Mouse (Mus musculus): ENCODE data around the gene Ttc39b.
"Not testable (repeated sequence)": the region's sequence is repeated elsewhere in the genome, so short reads cannot be mapped to it uniquely, and the experiment has no call there.

Ttc39b gene

GRCm38 (mm10) chr4:83274241-83274640, 49.8 kb downstream of the Ttc39b start:
- in situ Hi-C loops (cut with MboI), result no loop called here

DNA sequence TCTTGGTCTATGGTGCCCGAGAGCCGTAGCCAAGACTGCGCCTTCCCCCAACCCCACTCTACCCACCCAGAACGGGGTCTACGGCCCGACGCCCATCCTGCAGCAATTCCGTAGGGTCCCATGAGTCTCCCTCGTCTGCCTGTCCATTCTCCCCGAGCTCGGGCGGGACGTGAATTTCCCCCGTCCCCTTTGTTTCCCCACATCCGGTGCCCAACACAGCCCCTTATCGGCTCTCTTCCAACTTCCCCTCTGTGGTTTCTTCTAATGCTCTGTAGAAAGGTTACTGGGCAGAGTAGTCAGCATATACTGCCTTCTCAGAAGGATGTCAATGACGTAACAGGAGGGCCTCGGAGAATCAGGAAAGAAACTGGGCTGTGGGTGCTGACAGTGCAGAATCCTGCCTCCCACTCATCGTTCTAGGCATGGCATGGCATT, 50.4 kb downstream of the Ttc39b start:
- in situ Hi-C loops (cut with MboI), result no loop called here

- in situ Hi-C loops (cut with MboI), result no loop called here
These were observed 51.0 kb downstream of the Ttc39b start for GRCm38 (mm10) chr4:83272917-83273615.

- in situ Hi-C loops (cut with MboI), result no loop called here
These were observed 53.6 kb downstream of the Ttc39b start for GRCm38 (mm10) chr4:83270481-83270880.

DNA sequence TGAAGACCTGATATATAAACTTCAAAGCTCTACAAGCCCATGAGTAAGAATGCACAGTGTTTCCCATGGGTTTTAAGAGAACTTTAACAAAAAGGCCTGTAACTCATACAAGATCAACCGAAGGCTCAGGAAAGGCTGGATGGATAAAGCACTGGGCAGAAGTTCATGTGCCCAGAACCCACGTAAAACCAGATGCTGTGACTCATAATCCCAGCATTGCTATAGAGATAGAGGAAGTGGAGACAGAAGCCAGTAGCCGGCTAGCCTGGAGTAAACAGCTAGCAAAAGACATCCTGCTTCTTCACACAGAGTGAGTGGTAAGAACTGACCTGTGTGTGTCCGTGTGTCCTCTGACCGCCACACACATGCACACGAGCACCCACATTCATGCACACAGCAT, 54.4 kb downstream of the Ttc39b start:
- in situ Hi-C loops (cut with MboI), result no loop called here

- in situ Hi-C loops (cut with MboI), result no loop called here
These were observed 57.9 kb downstream of the Ttc39b start for GRCm38 (mm10) chr4:83265926-83266692.

- in situ Hi-C loops (cut with MboI), result no loop called here
These were observed 59.2 kb downstream of the Ttc39b start for GRCm38 (mm10) chr4:83264832-83265231.

DNA sequence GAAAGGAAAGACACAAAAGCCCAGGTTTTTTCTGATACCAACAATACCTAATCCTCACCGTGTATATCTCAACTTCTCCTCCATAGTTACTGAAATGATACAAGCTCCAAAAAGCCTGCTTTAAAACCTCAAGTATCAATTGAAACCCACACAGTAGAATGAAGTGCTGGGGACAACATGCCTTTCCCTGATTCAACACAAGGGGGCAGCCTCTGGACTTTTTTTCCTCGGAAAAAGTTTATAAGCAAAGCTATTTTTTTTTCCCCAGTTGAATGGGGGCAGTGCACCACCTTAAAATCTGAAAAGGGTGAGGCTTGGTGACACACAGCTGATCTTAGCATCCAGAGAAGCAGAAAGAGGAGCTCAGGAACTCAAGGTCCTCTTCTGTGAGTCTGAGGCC, 62.1 kb downstream of the Ttc39b start:
- in situ Hi-C loops (cut with MboI), result no loop called here

GRCm38 (mm10) chr4:83259690-83260089, 64.4 kb downstream of the Ttc39b start:
- in situ Hi-C loops (cut with MboI), result no loop called here

DNA sequence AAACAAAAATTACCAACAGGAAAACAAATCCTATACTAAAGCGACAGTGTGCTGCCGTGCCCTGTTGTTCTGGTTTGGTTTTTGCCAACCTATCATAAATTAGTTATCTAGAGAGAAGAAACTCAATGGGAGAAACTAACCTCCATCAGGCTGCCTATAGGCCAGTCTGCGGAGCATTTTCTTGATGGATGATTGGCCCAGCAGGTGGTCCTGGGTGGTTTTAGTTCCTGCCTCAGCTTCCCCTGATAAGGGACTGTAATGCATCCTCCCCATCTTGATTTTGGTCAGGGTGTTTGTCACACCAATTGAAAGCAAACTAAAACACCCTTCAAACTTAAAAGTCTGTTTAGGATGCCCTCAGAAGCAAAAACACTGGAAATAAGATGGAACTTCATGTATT, 65.8 kb downstream of the Ttc39b start:
- in situ Hi-C loops (cut with MboI), result no loop called here

GRCm38 (mm10) chr4:83257279-83258260, 66.5 kb downstream of the Ttc39b start:
- in situ Hi-C loops (cut with MboI), result no loop called here

- in situ Hi-C loops (cut with MboI), result no loop called here
These were observed 67.3 kb downstream of the Ttc39b start for GRCm38 (mm10) chr4:83256779-83257178.

- in situ Hi-C loops (cut with MboI), result no loop called here
These were observed 69.1 kb downstream of the Ttc39b start for GRCm38 (mm10) chr4:83254941-83255340.

- in situ Hi-C loops (cut with MboI), result no loop called here
These were observed 70.4 kb downstream of the Ttc39b start for GRCm38 (mm10) chr4:83253679-83254078.

GRCm38 (mm10) chr4:83243706-83244105, 80.3 kb downstream of the Ttc39b start:
- in situ Hi-C loops (cut with MboI), result no loop called here

GRCm38 (mm10) chr4:83241630-83242029, 82.4 kb downstream of the Ttc39b start:
- in situ Hi-C loops (cut with MboI), result no loop called here

GRCm38 (mm10) chr4:83237656-83238055, 86.4 kb downstream of the Ttc39b start:
- in situ Hi-C loops (cut with MboI), result no loop called here

DNA sequence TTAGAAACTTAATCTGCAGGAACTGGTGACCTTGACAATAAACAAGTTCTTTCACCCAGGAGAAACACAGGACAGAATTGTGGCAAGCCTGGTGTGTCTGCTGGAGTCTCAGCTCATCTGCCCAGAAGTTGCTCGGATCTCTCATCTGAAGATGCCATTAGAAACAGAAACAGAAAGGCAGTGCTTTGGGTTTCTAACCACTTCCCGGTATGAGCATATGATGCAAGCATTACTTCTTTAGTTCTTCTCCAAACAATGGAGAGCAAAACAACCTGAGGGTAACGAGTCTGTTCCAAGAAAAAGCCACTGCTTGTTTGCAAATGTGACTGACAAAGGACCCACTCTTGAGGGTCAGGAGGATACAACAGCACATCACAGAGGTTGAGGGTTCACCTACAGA, 88.8 kb downstream of the Ttc39b start:
- in situ Hi-C loops (cut with MboI), result not testable (repeated sequence)

GRCm38 (mm10) chr4:83234739-83235138, 89.3 kb downstream of the Ttc39b start:
- in situ Hi-C loops (cut with MboI), result no loop called here

GRCm38 (mm10) chr4:83234132-83234531, 89.9 kb downstream of the Ttc39b start:
- in situ Hi-C loops (cut with MboI), result no loop called here

DNA sequence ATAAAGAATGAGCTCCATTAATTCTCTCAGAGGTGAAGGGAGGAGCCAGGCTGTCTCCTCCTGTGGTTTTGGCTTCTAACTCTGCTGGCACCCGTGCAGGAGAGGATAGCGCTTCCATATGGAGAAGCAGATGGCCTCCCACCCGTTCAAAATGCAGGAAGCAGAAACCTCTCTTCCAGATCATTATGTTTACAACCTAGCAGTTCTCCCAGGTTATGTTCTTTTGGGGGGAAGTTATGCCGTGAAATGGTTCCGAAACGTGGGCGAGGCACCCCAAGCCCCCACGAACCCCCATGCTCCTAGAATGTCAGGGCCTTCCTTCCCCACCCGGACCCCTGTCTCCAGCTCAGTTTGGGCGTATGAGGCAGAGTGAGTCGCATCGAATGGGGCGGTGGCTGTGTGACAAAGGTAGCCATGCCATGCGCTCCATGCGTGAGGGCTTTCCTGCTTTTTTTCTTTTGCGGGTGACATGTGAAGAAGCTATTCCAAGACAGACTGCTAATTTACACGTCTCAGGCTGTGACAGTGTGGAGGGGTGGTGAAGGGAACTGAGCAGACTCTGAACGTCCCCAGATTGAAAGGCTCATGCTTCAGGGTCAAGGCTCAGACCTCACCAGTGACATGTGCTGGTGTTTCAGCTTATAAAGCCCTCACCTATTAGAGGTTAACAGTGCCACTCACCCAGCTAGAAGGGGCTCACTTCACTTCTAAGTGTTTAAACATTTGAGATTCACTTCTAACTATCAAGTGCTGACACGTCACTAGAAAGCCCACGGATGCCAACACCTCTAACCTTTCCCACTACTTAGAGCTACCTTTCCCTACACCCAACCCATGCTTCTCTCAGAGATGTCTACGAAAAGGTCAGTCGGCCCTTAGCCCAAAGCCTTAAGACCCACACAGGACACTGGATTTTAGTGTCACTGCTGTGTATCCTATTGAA, 90.6 kb downstream of the Ttc39b start:
- in situ Hi-C loops (cut with MboI), result no loop called here
